Mouse (Mus musculus): ENCODE measurements around the gene Igf2bp2.

Igf2bp2 gene

GRCm38 (mm10) chr16:22039978-22040377 is 123.1 kb downstream of the Igf2bp2 start:
- DNase-seq (ENCODE audit: low spot score): no peak

GRCm38 (mm10) chr16:22038554-22038953 is 124.5 kb downstream of the Igf2bp2 start:
- DNase-seq (ENCODE audit: low spot score): no peak

- no peak for DNase-seq (ENCODE audit: low spot score)
Observed at GRCm38 (mm10) chr16:22027474-22027873, 135.6 kb downstream of the Igf2bp2 start.

- DNase-seq (ENCODE audit: low spot score): no peak
Observed at GRCm38 (mm10) chr16:22022122-22022521, 141.0 kb downstream of the Igf2bp2 start.

GRCm38 (mm10) chr16:22015569-22015968 is 147.5 kb downstream of the Igf2bp2 start:
- no peak for DNase-seq (ENCODE audit: low spot score)

GRCm38 (mm10) chr16:22009596-22009995 is 153.5 kb downstream of the Igf2bp2 start:
- DNase-seq (ENCODE audit: low spot score): no peak

GRCm38 (mm10) chr16:22009099-22009584 is 154.0 kb downstream of the Igf2bp2 start, which contains the start of gene Senp2:
Senp2 (plus strand) TSS chr16:22009484.
- DNase-seq (ENCODE audit: low spot score): peak; percentile 100
